Mouse (Mus musculus): ENCODE data around the gene Fpr3. TPM values are rescaled to one million over a fixed set of nuclear protein-coding genes. Genes with fewer than 3 reads are reported as not detected.

Gene Fpr3
- polyA plus RNA-seq, 1 experiment from 2014 or later, result not detected

Other genes starting within 250 kb of the Fpr3 start
- gene Vmn2r90, start 184.1 kb upstream of the Fpr3 start, polyA plus RNA-seq (2015; fragmentation: Nextera tagmentation; extraction: Ambion mirVana), result not detected in 2 replicates
- 31.2 and 32.8 TPM in 2 replicates for gene Spaca6, start 60.7 kb upstream of the Fpr3 start, polyA plus RNA-seq (2015; fragmentation: Nextera tagmentation; extraction: Ambion mirVana)
- 1.4 and 1.5 TPM in 2 replicates for gene Has1, start 32.6 kb upstream of the Fpr3 start, polyA plus RNA-seq (2015; fragmentation: Nextera tagmentation; extraction: Ambion mirVana)
- 0.20 and 0.83 TPM in 2 replicates for gene Fpr1, start 3.9 kb upstream of the Fpr3 start, polyA plus RNA-seq (2015; fragmentation: Nextera tagmentation; extraction: Ambion mirVana)
- 0.68 and 0.77 TPM in 2 replicates for gene Fpr2, start within 50 bp of the Fpr3 start, polyA plus RNA-seq (2015; fragmentation: Nextera tagmentation; extraction: Ambion mirVana)
- gene Fpr-rs4, start 133.9 kb downstream of the Fpr3 start, polyA plus RNA-seq (2015; fragmentation: Nextera tagmentation; extraction: Ambion mirVana), result not detected in 2 replicates
- gene Vmn2r124, start 161.6 kb downstream of the Fpr3 start, polyA plus RNA-seq (2015; fragmentation: Nextera tagmentation; extraction: Ambion mirVana), result 0.03 TPM in 1 of 2 replicates, not detected in the other
- gene Vmn2r91, start 197.2 kb downstream of the Fpr3 start, polyA plus RNA-seq (2015; fragmentation: Nextera tagmentation; extraction: Ambion mirVana), result not detected in 2 replicates

Data from embryonic facial prominence, embryonic 15.5 days (tissue).